Mouse (Mus musculus): ENCODE measurements around the gene Casp7.

The Casp7 gene

DNA sequence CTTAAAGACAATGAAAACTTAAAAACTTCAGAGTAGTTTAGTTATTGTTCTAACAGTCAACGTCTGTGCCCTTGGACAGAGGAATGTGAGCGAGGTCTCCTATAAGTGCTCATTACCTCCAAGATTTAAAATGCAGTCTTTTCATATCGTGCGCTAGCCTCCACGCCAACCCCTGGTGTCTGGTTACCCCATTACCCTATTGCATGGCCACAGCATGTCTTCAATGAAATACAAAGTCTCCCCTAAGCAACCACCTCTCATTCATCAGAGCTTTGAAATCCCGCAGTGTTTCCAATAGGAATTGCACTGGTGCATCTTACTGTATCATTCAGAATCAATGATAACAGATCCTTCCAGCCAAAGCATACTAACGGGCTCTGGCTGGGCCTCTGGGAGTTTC lies 24.7 kb upstream of the Casp7 start:
- Histone ChIP-seq H3K27me3 (ENCODE audit: control insufficient read depth, insufficient read depth, low read length, poor library complexity, severe bottlenecking) (no peaks in the 10 kb centered on the region), H3K36me3 (ENCODE audit: control insufficient read depth, insufficient read depth, low read length, poor library complexity, severe bottlenecking) (no peaks in the 10 kb centered on the region)
- DNase-seq (ENCODE audit: low read depth, low spot score): no peak

DNA sequence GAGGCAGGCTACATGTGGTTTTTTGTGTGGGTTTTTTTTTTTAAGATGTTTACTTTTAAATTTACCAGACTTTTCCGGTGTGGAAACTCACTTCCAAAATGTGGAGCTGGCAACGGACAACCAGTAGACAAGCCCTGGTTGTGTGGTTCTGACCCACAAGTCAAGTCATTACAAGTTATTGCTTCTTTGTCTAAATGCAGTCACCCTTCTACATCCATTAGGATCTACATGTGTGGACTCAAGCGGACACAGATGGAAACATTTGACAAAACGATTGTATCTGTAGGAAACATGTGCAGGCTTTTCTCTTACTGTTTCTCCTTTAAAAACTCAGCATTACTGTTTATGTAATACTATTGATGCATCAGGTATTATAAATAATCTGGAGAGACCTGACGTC lies 23.7 kb upstream of the Casp7 start:
- Histone ChIP-seq H3K27me3 (ENCODE audit: control insufficient read depth, insufficient read depth, low read length, poor library complexity, severe bottlenecking) (no peaks in the 10 kb centered on the region), H3K36me3 (ENCODE audit: control insufficient read depth, insufficient read depth, low read length, poor library complexity, severe bottlenecking) (no peaks in the 10 kb centered on the region)
- DNase-seq (ENCODE audit: low read depth, low spot score): no peak

DNA sequence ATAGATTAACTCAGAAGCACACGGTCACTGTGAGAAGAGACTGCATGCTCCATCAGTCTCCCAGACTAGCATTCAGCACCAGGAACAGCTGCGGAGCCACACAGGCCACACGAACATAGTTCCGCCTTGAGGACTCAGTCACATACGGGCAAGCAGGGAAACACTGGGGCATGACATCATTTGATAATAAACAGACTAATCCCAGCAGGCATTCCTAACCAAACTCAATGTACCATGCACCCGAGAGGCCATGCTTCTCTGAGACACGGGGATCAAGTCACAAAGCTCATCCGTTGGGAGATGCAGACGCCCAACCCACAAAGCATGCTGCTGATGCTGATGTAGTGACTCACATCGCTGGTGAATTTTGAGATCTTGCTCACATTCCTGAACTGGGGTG lies 22.9 kb upstream of the Casp7 start:
- Histone ChIP-seq H3K27me3 (ENCODE audit: control insufficient read depth, insufficient read depth, low read length, poor library complexity, severe bottlenecking) (no peaks in the 10 kb centered on the region), H3K36me3 (ENCODE audit: control insufficient read depth, insufficient read depth, low read length, poor library complexity, severe bottlenecking) (no peaks in the 10 kb centered on the region)
- DNase-seq (ENCODE audit: low read depth, low spot score): no peak

DNA sequence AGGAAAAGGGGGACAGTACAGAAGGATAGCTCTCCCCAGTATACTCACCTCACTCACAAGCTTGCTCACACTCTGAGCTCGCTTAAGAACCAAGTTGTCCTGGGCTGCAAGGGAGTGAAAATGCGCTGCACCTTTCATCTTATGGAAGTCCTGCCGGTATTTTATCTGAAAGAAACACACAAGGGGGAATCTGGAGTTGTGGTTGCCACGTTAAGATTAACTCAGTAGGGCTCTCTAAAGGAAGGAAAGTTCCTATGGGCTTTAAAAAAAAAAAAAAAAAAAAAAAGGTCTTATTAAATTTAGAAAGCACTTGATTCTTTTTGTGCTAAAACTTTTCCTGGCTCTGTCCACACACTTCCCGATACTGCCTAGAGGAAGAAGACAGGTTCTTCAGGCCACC lies 18.9 kb upstream of the Casp7 start:
- no peaks in the 10 kb centered on the region for H3K36me3 ChIP-seq (ENCODE audit: control insufficient read depth, insufficient read depth, low read length, poor library complexity, severe bottlenecking)
- DNase-seq (ENCODE audit: low read depth, low spot score): no peak
- H3K27me3 ChIP-seq (ENCODE audit: control insufficient read depth, insufficient read depth, low read length, poor library complexity, severe bottlenecking): no peaks in the 10 kb centered on the region

DNA sequence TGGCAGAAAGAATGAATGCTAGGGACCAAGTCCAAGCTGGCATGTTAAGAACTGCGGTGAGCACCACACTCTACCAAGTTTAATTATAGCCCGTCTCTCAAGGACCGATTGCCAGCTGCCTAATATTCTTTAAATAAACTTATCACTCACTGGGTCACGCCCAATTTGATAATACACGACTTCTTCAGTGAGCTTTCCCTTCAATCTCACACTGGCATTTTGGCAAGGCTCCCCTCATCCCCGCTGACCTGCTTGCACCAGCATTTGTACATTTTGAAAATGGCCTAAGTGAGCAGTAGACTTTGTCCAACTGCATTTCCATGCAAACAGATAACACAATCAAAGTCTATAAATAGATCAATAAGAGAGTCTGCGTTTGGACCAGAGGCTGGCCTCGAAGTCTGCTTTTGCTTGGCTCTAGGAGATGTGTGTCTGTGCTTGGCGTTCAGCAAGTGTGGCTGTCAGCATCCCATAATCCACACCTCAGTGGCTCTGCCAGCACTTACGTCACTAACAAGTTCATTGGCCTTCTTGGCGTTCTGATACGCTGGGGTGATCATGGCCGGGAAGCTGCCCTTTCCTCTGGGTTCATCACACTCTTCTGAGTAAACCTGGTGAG lies 18.3 kb upstream of the Casp7 start:
- no peak for DNase-seq (ENCODE audit: low read depth, low spot score)

DNA sequence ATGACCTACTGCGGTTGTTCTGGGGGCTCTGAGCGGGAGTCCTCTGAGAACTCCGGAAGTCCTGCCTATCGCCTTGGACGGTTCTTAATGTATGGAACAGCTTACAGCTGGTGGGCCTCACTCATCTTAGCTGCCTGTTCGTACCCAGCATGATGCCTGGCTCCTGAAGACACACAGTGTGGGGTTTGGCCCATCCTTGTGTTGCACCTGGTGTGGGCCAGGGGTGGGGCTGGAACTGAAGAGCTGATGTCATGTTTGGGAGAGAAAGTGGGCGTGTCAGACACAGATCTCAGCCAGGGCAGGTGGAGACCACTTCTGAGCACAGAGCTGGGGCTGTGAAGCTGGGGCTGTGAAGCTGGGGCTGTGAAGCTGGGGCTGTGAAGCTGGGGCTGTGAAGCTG lies 16.6 kb upstream of the Casp7 start:
- no peak for DNase-seq (ENCODE audit: low read depth, low spot score)
- H3K36me3 ChIP-seq (ENCODE audit: control insufficient read depth, insufficient read depth, low read length, poor library complexity, severe bottlenecking): no peaks in the 10 kb centered on the region
- no peaks in the 10 kb centered on the region for H3K27me3 ChIP-seq (ENCODE audit: control insufficient read depth, insufficient read depth, low read length, poor library complexity, severe bottlenecking)

More for the DNA sequence above, 18.3 kb upstream of the Casp7 start:
- Histone ChIP-seq H3K36me3 (ENCODE audit: control insufficient read depth, insufficient read depth, low read length, poor library complexity, severe bottlenecking) (no peaks in the 10 kb centered on the region), H3K27me3 (ENCODE audit: control insufficient read depth, insufficient read depth, low read length, poor library complexity, severe bottlenecking) (no peaks in the 10 kb centered on the region)

DNA sequence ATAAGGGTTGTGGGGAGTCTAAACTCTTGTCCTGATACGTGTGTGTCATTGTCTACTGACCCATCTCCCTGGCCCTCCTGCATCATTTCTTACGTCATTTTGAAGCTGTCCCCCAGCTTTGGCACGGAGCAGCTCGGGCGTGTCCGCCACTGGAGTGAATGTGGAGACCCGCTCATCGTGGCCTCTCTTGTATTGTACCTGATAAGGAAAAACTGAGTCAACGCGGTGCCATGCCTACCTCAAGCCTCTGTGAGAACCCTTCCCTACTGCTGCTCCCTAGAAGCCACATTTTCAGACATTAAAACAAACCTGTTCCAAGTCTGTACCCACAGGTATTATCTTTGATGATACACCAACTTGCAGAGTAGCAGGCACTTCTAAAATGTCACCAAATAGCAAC lies 15.5 kb upstream of the Casp7 start:
- H3K36me3 ChIP-seq (ENCODE audit: control insufficient read depth, insufficient read depth, low read length, poor library complexity, severe bottlenecking): no peaks in the 10 kb centered on the region
- no peaks in the 10 kb centered on the region for H3K27me3 ChIP-seq (ENCODE audit: control insufficient read depth, insufficient read depth, low read length, poor library complexity, severe bottlenecking)
- DNase-seq (ENCODE audit: low read depth, low spot score): no peak

DNA sequence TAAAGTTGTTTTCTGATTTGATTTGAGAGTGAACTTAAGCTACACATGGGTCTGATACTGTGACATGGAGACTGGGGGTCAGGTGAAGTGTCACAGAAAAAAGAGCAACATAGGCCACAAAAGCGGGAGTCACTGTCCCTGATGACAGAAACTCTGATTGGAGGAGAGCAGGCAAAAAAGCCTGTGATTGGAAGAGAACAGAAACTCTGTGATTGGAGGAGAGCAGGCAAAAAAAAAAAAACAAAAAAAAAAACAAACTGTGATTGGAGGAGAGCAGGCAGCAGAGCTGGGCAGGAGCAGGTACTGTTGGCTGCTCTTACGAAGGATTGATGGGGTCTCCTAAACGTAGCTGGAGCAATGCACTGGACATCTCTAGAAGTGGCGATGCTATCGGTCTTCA lies 11.4 kb upstream of the Casp7 start:
- H3K27me3 ChIP-seq (ENCODE audit: control insufficient read depth, insufficient read depth, low read length, poor library complexity, severe bottlenecking): no peaks in the 10 kb centered on the region
- H3K36me3 ChIP-seq (ENCODE audit: control insufficient read depth, insufficient read depth, low read length, poor library complexity, severe bottlenecking): no peaks in the 10 kb centered on the region

DNA sequence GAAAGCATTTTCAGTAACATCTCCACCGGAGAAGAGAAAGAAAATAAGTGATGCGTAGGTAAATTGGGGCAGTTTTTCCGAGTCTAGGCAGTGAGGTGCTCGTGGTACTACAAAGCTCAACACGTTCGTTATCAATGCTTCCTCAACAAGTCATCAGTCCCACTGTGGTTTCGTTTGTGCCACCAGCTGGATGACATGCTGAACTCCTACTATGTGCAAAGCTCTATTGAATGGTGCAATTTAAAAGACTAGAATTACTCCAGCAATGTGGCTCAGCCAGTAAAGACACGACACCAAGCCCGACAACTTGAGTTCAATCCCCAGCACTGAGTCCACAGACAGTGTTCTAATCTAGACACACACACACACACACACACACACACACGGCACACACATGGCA lies 10.8 kb upstream of the Casp7 start:
- no peaks in the 10 kb centered on the region for H3K27me3 ChIP-seq (ENCODE audit: control insufficient read depth, insufficient read depth, low read length, poor library complexity, severe bottlenecking)
- H3K36me3 ChIP-seq (ENCODE audit: control insufficient read depth, insufficient read depth, low read length, poor library complexity, severe bottlenecking): no peaks in the 10 kb centered on the region
- DNase-seq (ENCODE audit: low read depth, low spot score): no peak

More for the DNA sequence above, 11.4 kb upstream of the Casp7 start:
- DNase-seq (ENCODE audit: low read depth, low spot score): no peak

DNA sequence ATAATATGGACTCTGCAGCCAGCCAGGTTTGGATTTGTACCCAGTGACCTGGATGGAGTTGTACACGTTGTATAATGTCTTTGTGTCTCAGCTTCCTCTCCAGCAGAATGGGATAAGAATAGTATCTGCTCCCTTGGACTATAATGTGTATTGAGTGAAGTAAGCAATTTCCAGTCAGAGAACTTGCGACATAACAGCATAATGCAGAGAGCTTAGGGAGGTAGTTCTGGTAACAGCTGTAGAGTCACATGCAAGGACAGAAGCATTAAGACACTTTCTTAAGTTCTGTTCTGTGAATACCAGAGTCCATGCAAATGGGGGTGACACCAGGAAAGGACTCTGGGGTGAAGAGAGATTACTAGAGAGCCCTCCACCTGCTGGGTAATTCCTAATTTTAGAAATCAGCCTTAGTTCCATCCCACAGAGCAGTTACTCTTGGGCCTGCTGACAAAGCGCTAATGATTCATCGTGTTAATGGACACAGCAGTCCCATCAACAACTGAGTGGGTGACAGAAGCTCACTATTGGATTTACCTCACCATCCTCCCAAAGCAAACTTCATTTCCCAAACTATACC lies 9.1 kb upstream of the Casp7 start:
- Histone ChIP-seq H3K27me3 (ENCODE audit: control insufficient read depth, insufficient read depth, low read length, poor library complexity, severe bottlenecking) (no peaks in the 10 kb centered on the region), H3K36me3 (ENCODE audit: control insufficient read depth, insufficient read depth, low read length, poor library complexity, severe bottlenecking) (no peaks in the 10 kb centered on the region)
- no peak for DNase-seq (ENCODE audit: low read depth, low spot score)

DNA sequence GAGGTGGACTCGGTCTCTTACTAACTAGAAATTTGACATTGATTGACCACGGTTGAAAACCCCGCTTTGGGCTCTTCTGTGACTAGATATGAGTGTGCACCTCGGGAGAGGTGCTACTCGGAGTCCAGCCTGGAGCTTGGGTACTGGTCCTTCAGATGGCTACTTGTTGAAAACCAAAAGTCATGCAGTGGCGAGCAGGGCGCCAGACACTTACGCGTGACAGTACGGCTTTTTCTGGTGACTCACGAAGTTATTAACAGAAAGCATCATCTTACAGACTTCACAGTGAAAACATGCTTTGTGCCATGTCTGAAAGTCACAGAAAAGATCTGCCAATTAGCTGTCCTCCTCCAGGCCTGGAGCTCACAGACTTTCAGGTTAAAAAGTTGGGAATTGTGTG lies 7.8 kb upstream of the Casp7 start:
- Histone ChIP-seq H3K36me3 (ENCODE audit: control insufficient read depth, insufficient read depth, low read length, poor library complexity, severe bottlenecking) (no peaks in the 10 kb centered on the region), H3K27me3 (ENCODE audit: control insufficient read depth, insufficient read depth, low read length, poor library complexity, severe bottlenecking) (no peaks in the 10 kb centered on the region)
- no peak for DNase-seq (ENCODE audit: low read depth, low spot score)

DNA sequence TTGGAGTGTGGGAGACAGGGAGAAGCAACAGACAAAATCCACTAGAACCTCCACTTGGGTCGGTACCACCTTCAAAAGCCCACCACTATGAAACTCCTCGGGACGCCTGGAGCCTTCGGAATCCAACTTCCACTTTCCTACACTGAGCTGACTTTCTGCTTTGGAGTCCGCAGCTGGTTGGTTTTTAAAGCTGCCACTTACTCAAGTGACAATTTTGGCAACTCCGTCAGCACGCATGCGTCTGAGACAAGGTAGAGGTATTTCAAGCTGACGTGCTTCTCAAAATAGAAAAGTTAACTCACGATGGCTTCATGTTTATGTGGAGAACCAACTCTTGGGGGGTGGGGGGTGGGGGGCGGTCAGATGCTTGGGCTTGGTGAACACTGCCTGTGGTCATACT lies 7.0 kb upstream of the Casp7 start, which contains the start of gene Nrap:
Gene Nrap, minus strand, starts transcription at position 159 of the 400 bp plus-strand sequence.
- H3K27me3 ChIP-seq (ENCODE audit: control insufficient read depth, insufficient read depth, low read length, poor library complexity, severe bottlenecking): no peaks in the 10 kb centered on the region
- H3K36me3 ChIP-seq (ENCODE audit: control insufficient read depth, insufficient read depth, low read length, poor library complexity, severe bottlenecking): no peaks in the 10 kb centered on the region
- DNase-seq (ENCODE audit: low read depth, low spot score): no peak

DNA sequence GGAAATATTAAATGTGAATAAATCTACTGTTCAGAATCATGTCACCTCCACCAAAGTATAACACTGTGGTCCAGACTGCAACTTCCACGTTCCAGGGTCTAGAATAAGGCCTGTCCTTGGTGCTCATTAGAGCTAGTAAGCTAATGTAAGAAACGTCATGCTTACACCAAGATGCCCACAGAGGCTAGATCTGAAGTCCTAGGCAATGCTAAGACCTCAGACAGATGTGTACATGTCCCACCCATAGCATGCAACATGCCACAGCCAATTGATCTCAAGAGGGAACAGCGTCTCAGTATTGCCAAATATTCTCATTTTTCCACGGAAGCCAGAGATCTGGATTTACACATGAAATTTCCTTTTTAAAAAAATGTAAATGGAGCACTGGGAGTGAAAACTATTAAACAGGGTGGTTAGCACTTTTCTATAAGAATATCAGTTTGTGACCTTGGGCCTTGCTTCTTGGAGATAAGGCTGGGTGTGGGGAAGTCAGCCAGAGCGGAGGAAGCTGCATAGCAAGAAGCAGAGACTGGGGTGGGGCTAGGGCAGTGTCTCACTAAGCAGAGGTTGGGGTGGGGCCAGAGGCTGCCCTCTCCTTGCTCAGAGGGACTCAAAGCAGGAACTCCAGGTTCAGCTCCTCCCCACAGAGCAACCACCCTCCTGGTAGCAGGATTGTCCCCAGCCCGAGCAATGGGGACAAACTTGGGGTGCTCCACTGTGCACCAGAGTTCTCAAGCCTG lies 5.5 kb upstream of the Casp7 start:
- H3K27me3 ChIP-seq (ENCODE audit: control insufficient read depth, insufficient read depth, low read length, poor library complexity, severe bottlenecking): no peaks in the 10 kb centered on the region
- no peaks in the 10 kb centered on the region for H3K36me3 ChIP-seq (ENCODE audit: control insufficient read depth, insufficient read depth, low read length, poor library complexity, severe bottlenecking)
- no peak for DNase-seq (ENCODE audit: low read depth, low spot score)

DNA sequence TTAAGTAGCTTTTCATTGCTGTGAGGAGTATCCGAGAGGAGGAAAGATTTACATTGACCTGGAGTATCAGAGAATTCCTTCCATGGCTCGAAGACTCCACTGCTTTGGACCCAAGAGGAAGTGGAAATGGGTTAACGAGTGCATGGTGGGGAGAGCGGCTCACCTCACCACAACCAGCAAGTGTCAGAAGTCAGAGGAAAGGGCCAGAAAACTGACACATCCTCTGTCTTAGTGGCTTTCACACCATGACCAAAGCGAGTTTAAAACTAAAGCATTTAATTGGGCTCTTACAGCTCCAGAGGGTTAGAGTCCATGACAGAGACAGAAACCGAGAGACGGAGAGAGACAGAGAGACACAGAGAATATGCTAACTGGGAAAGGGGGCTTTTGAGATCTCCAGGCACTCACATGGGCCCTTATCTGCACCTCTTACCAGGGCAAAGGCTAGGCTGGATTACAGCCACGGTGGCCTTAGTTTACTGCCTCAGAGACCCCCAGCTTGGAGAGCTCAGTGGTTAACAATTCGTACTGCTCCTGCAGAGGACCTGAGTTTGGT lies 3.5 kb upstream of the Casp7 start:
- H3K27me3 ChIP-seq (ENCODE audit: control insufficient read depth, insufficient read depth, low read length, poor library complexity, severe bottlenecking): no peaks in the 10 kb centered on the region
- no peaks in the 10 kb centered on the region for H3K36me3 ChIP-seq (ENCODE audit: control insufficient read depth, insufficient read depth, low read length, poor library complexity, severe bottlenecking)
- DNase-seq (ENCODE audit: low read depth, low spot score): no peak

DNA sequence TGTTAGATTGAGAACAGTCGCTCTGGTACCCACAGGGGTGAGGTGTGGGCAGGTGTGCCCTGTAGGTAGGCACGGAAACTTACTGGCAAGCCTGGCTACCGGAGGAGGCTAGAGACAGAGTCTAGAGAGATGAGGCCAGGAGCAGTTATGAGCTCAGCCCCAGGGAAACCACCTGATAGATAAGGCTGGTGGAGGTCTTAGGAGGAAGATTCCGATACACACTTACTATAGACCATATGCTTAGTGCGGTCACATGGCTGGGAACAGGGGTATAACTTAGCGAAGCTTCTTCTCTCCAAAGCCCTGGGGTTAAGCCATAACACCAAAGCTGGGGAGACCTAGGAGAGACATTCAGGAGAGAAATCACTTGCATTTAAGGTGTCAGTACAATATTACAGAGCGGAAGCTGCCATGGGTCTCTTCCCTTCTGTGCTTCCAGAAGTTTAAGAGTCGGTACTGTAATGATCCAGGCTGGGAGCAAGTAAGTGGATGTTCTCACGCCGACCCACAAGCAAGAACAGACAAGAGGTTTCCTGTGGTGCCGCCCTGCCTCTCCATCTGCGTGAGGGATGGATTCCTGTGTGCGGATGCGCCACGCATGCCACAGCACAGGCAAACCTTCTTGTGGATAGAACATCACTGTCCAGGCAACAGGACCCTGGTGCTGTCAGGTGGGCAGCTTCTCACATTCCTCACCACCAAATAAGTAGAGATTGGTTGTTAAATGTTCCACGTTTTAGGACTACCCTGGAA lies 1.6 kb upstream of the Casp7 start:
- no peak for DNase-seq (ENCODE audit: low read depth, low spot score)
- no peaks in the 10 kb centered on the region for H3K27me3 ChIP-seq (ENCODE audit: control insufficient read depth, insufficient read depth, low read length, poor library complexity, severe bottlenecking)
- no peaks in the 10 kb centered on the region for H3K36me3 ChIP-seq (ENCODE audit: control insufficient read depth, insufficient read depth, low read length, poor library complexity, severe bottlenecking)
